Mouse (Mus musculus): Measurements from ENCODE around the gene Pum2. TPM values are rescaled to one million over a fixed set of nuclear protein-coding genes. Genes with fewer than 3 reads are reported as not detected.
A peak's percentile ranks its signal among the peaks of the same experiment; 100 is the strongest.

Gene Pum2
- polyA plus RNA-seq, 1 experiment from 2014 or later: 22.7 TPM

DNA sequence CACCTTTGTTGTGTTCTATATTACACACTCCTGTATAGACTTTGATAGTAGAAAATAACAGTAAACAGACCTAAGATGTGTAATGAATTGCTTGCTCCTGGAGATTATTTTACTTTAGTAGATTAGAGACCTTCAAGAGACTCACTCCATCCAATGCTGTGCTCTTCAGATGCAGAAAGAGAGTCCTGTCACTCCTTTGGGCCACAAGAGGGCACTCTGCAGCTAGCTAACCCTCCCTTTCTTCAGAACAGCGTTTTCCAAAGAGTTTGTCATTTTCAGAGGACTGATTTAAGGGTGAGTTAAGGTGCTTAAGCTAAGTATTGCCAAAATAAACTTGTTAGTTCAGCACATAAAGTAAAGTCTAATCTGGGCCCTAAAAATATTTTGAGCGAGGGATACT lies 25.0 kb downstream of the Pum2 start:
- H3K4me1 ChIP-seq (replicated peaks; ENCODE audit: control insufficient read depth, insufficient read depth, low read length): no peaks in the 10 kb centered on the region
- H3K9ac ChIP-seq (ENCODE audit: low read depth, low read length): no peak overlapping the region
- peaks cover 2% of the 10 kb centered on the region; the same call in 1 of the 2 replicates for H3K36me3 ChIP-seq (ENCODE audit: control insufficient read depth, insufficient read depth)
- H3K9me3 ChIP-seq (ENCODE audit: control insufficient read depth): no peaks in the 10 kb centered on the region
- H3K4me2 ChIP-seq (replicated peaks; ENCODE audit: low read depth): no peak overlapping the region
- WGBS: 68% methylated on average over 2 of the region's 2 CpGs
- H3K4me3 ChIP-seq (ENCODE audit: low read depth, low read length): no peak overlapping the region
- H3K27me3 ChIP-seq (replicated peaks; ENCODE audit: control insufficient read depth, insufficient read depth, low read length): no peaks in the 10 kb centered on the region
- H3K27ac ChIP-seq (ENCODE audit: low read depth, low read length): no peak overlapping the region
- peak; percentile 84 for TF ChIP-seq CTCF (IDR thresholded peaks at IDR 0.05; ENCODE audit: low read depth)
- no peak for ATAC-seq

DNA sequence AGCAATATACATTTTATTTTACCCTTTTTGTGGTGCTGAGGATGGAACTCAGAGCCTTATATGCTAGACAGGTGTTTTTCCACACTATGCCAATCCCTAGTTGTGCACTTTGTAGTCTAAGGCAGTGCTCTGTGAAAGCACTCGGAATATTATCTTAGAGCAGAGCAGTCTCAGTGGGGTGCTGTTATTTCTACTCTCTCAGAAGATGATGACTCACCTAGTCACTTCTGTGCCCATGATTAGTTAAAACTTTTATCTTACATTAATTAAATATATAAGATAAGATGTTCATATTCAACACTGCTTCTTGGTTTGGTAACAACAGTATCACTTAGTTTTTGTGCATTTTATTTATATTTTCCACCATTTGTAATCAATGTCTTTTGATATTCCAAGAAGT lies 30.1 kb downstream of the Pum2 start:
- Histone ChIP-seq H3K4me3 (ENCODE audit: low read depth, low read length) (no peak overlapping the region), H3K36me3 (ENCODE audit: control insufficient read depth, insufficient read depth) (peaks cover 19% of the 10 kb centered on the region; the same call in 1 of the 2 replicates), H3K4me1 (replicated peaks; ENCODE audit: control insufficient read depth, insufficient read depth, low read length) (no peaks in the 10 kb centered on the region), H3K27ac (ENCODE audit: low read depth, low read length) (no peak overlapping the region), H3K27me3 (replicated peaks; ENCODE audit: control insufficient read depth, insufficient read depth, low read length) (no peaks in the 10 kb centered on the region), H3K9ac (ENCODE audit: low read depth, low read length) (no peak overlapping the region), H3K9me3 (ENCODE audit: control insufficient read depth) (no peaks in the 10 kb centered on the region), H3K4me2 (replicated peaks; ENCODE audit: low read depth) (no peak overlapping the region)
- no peak for ATAC-seq
- no peak for TF ChIP-seq CTCF (IDR thresholded peaks at IDR 0.05; ENCODE audit: low read depth)
- 44% methylated on average over 1 of the region's 1 CpGs for WGBS

DNA sequence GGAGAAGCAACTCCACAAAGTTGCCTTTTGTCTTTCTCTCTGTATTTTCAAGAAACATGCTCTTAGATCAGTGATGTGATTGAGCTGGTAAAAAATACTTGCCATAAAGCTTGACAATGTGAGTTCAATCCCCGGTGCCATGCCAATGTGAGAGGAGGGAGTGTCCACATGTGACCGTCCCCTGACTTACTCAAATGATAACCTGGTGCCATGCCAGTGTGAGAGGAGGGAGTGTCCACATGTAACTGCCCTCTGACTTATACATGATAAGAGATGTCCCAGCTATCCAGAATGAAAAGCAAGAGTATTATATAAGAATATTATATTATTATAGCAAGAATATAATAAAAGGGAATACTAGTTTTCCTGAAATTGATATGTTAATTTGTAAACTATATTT lies 34.9 kb downstream of the Pum2 start:
- Histone ChIP-seq H3K4me1 (replicated peaks; ENCODE audit: control insufficient read depth, insufficient read depth, low read length) (no peaks in the 10 kb centered on the region), H3K27ac (ENCODE audit: low read depth, low read length) (no peak overlapping the region), H3K27me3 (replicated peaks; ENCODE audit: control insufficient read depth, insufficient read depth, low read length) (no peaks in the 10 kb centered on the region), H3K4me2 (replicated peaks; ENCODE audit: low read depth) (no peak overlapping the region), H3K9ac (ENCODE audit: low read depth, low read length) (no peak overlapping the region), H3K4me3 (ENCODE audit: low read depth, low read length) (no peak overlapping the region), H3K36me3 (ENCODE audit: control insufficient read depth, insufficient read depth) (peaks cover 35% of the 10 kb centered on the region), H3K9me3 (ENCODE audit: control insufficient read depth) (no peaks in the 10 kb centered on the region)
- ATAC-seq: no peak
- no peak for TF ChIP-seq CTCF (IDR thresholded peaks at IDR 0.05; ENCODE audit: low read depth)
- 58% methylated on average over 2 of the region's 2 CpGs for WGBS

GRCm38 (mm10) chr12:8712665-8713064 lies 38.7 kb downstream of the Pum2 start:
- peaks cover 21% of the 10 kb centered on the region for H3K36me3 ChIP-seq (ENCODE audit: control insufficient read depth, insufficient read depth)
- no peaks in the 10 kb centered on the region for H3K27me3 ChIP-seq (replicated peaks; ENCODE audit: control insufficient read depth, insufficient read depth, low read length)
- no peak overlapping the region for H3K4me2 ChIP-seq (replicated peaks; ENCODE audit: low read depth)
- no peak overlapping the region for H3K9ac ChIP-seq (ENCODE audit: low read depth, low read length)
- no peak for TF ChIP-seq CTCF (IDR thresholded peaks at IDR 0.05; ENCODE audit: low read depth)
- ATAC-seq: no peak
- H3K9me3 ChIP-seq (ENCODE audit: control insufficient read depth): no peaks in the 10 kb centered on the region
- WGBS: 81% methylated on average over 2 of the region's 2 CpGs
- H3K27ac ChIP-seq (ENCODE audit: low read depth, low read length): no peak overlapping the region
- H3K4me3 ChIP-seq (ENCODE audit: low read depth, low read length): no peak overlapping the region
- H3K4me1 ChIP-seq (replicated peaks; ENCODE audit: control insufficient read depth, insufficient read depth, low read length): no peaks in the 10 kb centered on the region

GRCm38 (mm10) chr12:8716093-8716492 lies 42.2 kb downstream of the Pum2 start:
- H3K4me2 ChIP-seq (replicated peaks; ENCODE audit: low read depth): no peak overlapping the region
- WGBS: 74% methylated on average over 1 of the region's 1 CpGs

DNA sequence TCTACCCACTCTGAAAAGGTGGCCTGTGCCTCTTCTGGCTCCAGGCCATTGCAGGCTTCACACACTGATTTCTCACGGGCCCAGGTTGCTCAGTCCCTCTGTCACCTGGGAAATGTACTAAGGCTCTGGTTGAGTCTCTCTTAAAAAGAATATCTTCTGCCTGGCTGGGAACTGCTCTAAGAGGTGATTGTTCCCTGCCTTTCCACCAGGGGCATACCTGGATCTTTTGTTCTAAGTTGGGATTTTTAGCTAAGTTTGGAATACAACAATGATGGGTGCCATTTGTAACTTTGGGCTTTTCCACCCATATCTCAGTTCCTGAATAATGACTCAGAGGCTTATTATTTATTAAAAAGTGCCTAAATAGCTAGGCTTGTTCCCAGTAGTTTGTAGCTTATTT lies 53.0 kb downstream of the Pum2 start:
- Histone ChIP-seq H3K4me1 (replicated peaks; ENCODE audit: control insufficient read depth, insufficient read depth, low read length) (no peaks in the 10 kb centered on the region), H3K4me3 (ENCODE audit: low read depth, low read length) (no peak overlapping the region), H3K36me3 (ENCODE audit: control insufficient read depth, insufficient read depth) (peaks cover 32% of the 10 kb centered on the region), H3K27me3 (replicated peaks; ENCODE audit: control insufficient read depth, insufficient read depth, low read length) (no peaks in the 10 kb centered on the region), H3K9ac (ENCODE audit: low read depth, low read length) (no peak overlapping the region), H3K9me3 (ENCODE audit: control insufficient read depth) (no peaks in the 10 kb centered on the region), H3K27ac (ENCODE audit: low read depth, low read length) (no peak overlapping the region), H3K4me2 (replicated peaks; ENCODE audit: low read depth) (no peak overlapping the region)
- TF ChIP-seq CTCF (IDR thresholded peaks at IDR 0.05; ENCODE audit: low read depth): peak; percentile 51
- no peak for ATAC-seq
- WGBS: 50% methylated on average over 1 of the region's 1 CpGs

More at GRCm38 (mm10) chr12:8716093-8716492, 42.2 kb downstream of the Pum2 start:
- TF ChIP-seq CTCF (IDR thresholded peaks at IDR 0.05; ENCODE audit: low read depth): no peak
- no peak for ATAC-seq
- Histone ChIP-seq H3K36me3 (ENCODE audit: control insufficient read depth, insufficient read depth) (peaks cover 15% of the 10 kb centered on the region), H3K4me3 (ENCODE audit: low read depth, low read length) (no peak overlapping the region), H3K27ac (ENCODE audit: low read depth, low read length) (no peak overlapping the region), H3K9ac (ENCODE audit: low read depth, low read length) (no peak overlapping the region), H3K9me3 (ENCODE audit: control insufficient read depth) (no peaks in the 10 kb centered on the region), H3K4me1 (replicated peaks; ENCODE audit: control insufficient read depth, insufficient read depth, low read length) (no peaks in the 10 kb centered on the region), H3K27me3 (replicated peaks; ENCODE audit: control insufficient read depth, insufficient read depth, low read length) (no peaks in the 10 kb centered on the region)

GRCm38 (mm10) chr12:8728739-8729138 lies 54.8 kb downstream of the Pum2 start:
- no peak overlapping the region for H3K4me2 ChIP-seq (replicated peaks; ENCODE audit: low read depth)
- H3K9ac ChIP-seq (ENCODE audit: low read depth, low read length): no peak overlapping the region
- H3K4me3 ChIP-seq (ENCODE audit: low read depth, low read length): no peak overlapping the region
- ATAC-seq: no peak
- TF ChIP-seq CTCF (IDR thresholded peaks at IDR 0.05; ENCODE audit: low read depth): no peak
- H3K27me3 ChIP-seq (replicated peaks; ENCODE audit: control insufficient read depth, insufficient read depth, low read length): no peaks in the 10 kb centered on the region
- H3K36me3 ChIP-seq (ENCODE audit: control insufficient read depth, insufficient read depth): peaks cover 26% of the 10 kb centered on the region
- H3K9me3 ChIP-seq (ENCODE audit: control insufficient read depth): no peaks in the 10 kb centered on the region
- no peaks in the 10 kb centered on the region for H3K4me1 ChIP-seq (replicated peaks; ENCODE audit: control insufficient read depth, insufficient read depth, low read length)
- WGBS: 81% methylated on average over 2 of the region's 2 CpGs
- no peak overlapping the region for H3K27ac ChIP-seq (ENCODE audit: low read depth, low read length)

All from intestine, postnatal 0 days (tissue).